Mouse (Mus musculus) stomach, postnatal 0 days (tissue): ENCODE measurements around the gene Aph1b.

ENCODE experiments used
- CTCF ChIP-seq: IDR thresholded peaks from 2 replicates; pipeline ENCODE4 v1.5.1; 2016; ENCODE audit warnings: antibody characterized with exemption, low read depth, mild to moderate bottlenecking, moderate library complexity
- EP300 ChIP-seq: optimal IDR thresholded peaks from 2 replicates; pipeline ENCODE3; 2016; ENCODE audit warnings: antibody characterized with exemption

DNA sequence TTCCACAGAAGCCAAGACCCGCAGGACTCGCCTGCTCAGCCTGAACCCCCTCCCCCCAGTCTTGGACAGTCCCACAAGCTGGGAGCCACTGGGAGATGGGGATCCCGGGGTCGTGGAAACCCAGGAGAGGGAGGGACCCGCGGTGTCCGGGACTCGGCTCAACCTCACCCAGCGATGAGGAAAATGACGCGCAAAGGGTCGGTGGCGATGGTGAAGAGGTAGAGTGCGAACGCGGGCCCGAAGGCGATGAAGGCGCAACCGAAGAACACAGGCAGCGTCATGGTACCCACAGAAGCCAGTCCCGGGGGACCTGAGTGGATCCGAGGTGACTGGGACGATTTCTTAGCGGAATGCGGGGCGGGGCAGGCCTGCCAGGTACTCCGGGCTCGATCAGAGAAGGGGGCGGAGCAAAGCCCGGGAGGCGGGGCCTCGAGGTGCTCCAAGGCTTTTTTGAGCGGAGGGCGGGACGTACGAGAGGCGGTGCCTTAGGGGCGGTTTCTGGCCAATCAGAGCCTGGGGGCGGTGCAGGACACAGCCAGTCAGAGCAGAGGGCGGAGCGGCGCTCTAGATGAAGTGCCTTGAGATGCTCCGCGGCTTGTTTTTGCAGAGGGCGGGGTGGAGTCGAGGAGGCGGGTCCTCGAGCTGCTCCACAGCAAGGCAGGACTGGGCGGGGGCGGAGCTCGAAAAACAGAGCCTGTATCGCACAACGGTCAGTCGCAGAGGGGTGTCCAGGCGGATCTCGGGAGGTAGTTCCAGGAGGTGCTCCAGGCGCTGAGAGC, 39.2 kb upstream of the Aph1b start, which contains the start of gene Aph1c:
- TF ChIP-seq CTCF (no peak), EP300 (no peak)
